Mouse (Mus musculus): ENCODE results near the gene Syap1. TPM values are rescaled to one million over a fixed set of nuclear protein-coding genes. Genes with fewer than 3 reads are reported as not detected.
"Not testable (repeated sequence)": the region's sequence is repeated elsewhere in the genome, so short reads cannot be mapped to it uniquely, and the experiment has no call there.

The Syap1 gene
- polyA plus RNA-seq, 2 experiments: 6.6 to 13.2 TPM

DNA sequence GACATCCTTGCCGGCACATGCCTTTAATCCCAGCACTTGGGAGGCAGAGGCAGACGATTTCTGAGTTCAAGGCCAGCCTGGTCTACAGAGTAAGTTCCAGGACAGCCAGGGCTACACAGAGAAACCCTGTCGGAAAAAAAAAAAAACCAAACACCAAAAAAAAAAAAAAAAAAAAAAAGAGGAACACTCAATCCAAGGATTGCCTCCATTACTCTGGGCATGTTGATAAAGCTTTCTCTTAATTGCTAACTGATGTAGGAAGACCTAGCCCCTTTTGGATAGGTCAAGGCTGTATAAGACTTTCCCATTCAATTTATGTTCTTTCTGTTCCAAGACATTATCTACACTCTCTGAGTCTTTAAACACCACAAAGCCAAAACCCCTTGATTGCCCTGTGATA is 42.7 kb downstream of the Syap1 start:
- DNase-seq (ENCODE audit: low read depth in 3 of 3, low spot score in 3 of 3): no peak
- no peak overlapping the region for H3K4me2 ChIP-seq (ENCODE audit: low read depth)
- H3K36me3 ChIP-seq (replicated peaks; ENCODE audit: control insufficient read depth, insufficient read depth, low read depth): no peaks in the 10 kb centered on the region
- H3K27me3 ChIP-seq (ENCODE audit: control insufficient read depth, insufficient read depth, low read length): no peaks in the 10 kb centered on the region
- no peak for TF ChIP-seq CTCF (IDR thresholded peaks at IDR 0.05; ENCODE audit: low read depth)
- TF ChIP-seq EP300 (IDR thresholded peaks at IDR 0.05; ENCODE audit: low read depth): no peak
- no peak overlapping the region for H3K9ac ChIP-seq (replicated peaks)
- H3K9me3 ChIP-seq (ENCODE audit: control insufficient read depth, low read length): no peaks in the 10 kb centered on the region
- no peaks in the 10 kb centered on the region for H3K4me1 ChIP-seq (replicated peaks; ENCODE audit: control insufficient read depth in 2 of 2, insufficient read depth in 2 of 2, low read length in 1 of 2)
- no peak for ATAC-seq (ENCODE audit: insufficient read depth)
- no peak overlapping the region for H3K4me3 ChIP-seq (ENCODE audit: insufficient read depth in 1 of 2, low read depth in 2 of 2, low read length in 2 of 2)
- H3K27ac ChIP-seq: no peak overlapping the region
- WGBS (ENCODE audit: insufficient replicate concordance): 58% methylated on average over 3 of the region's 3 CpGs

GRCm38 (mm10) chrX:162844447-162845100 is 43.7 kb downstream of the Syap1 start:
- Histone ChIP-seq H3K27me3 (ENCODE audit: control insufficient read depth, insufficient read depth, low read length) (no peaks in the 10 kb centered on the region), H3K9me3 (ENCODE audit: control insufficient read depth, low read length) (no peaks in the 10 kb centered on the region), H3K36me3 (replicated peaks; ENCODE audit: control insufficient read depth, insufficient read depth, low read depth) (no peaks in the 10 kb centered on the region), H3K4me2 (ENCODE audit: low read depth) (no peak overlapping the region), H3K27ac (no peak overlapping the region), H3K4me3 (ENCODE audit: insufficient read depth in 1 of 2, low read depth in 2 of 2, low read length in 2 of 2) (no peak overlapping the region), H3K4me1 (replicated peaks; ENCODE audit: control insufficient read depth in 2 of 2, insufficient read depth in 2 of 2, low read length in 1 of 2) (no peaks in the 10 kb centered on the region), H3K9ac (replicated peaks) (no peak overlapping the region)
- 58% methylated on average over 8 of the region's 8 CpGs for WGBS (ENCODE audit: insufficient replicate concordance)
- TF ChIP-seq CTCF (IDR thresholded peaks at IDR 0.05; ENCODE audit: low read depth): peak; percentile 51
- no peak for TF ChIP-seq EP300 (IDR thresholded peaks at IDR 0.05; ENCODE audit: low read depth)
- ATAC-seq (ENCODE audit: insufficient read depth) (no peak), DNase-seq (ENCODE audit: low read depth in 3 of 3, low spot score in 3 of 3) (no peak)

DNA sequence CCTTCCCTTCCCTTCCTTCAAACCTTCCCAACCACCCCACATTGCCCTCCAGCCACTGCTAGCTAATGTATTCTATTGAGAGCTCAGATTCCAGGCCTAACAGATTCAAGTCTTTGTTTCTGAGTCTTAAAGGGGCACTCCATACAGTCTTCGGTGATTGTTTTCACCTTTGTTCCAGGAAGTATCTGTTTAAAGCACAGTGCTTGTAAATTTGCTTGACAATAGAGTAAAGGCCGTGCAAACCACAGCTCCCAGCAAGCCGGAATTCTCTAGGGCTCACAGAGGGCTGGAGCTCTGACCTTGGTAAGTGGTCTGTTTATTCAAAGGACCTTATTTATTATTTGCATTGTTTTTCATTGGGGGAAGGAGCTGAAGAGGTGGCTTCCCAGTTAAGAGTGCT is 56.1 kb downstream of the Syap1 start:
- Histone ChIP-seq H3K9ac (replicated peaks) (no peak overlapping the region), H3K4me1 (replicated peaks; ENCODE audit: control insufficient read depth in 2 of 2, insufficient read depth in 2 of 2, low read length in 1 of 2) (peaks cover 0 to 3% of the 10 kb centered on the region in 2 experiments; a peak in 2 of 4 replicates), H3K4me2 (ENCODE audit: low read depth) (no peak overlapping the region), H3K4me3 (ENCODE audit: insufficient read depth in 1 of 2, low read depth in 2 of 2, low read length in 2 of 2) (no peak overlapping the region), H3K36me3 (replicated peaks; ENCODE audit: control insufficient read depth, insufficient read depth, low read depth) (no peaks in the 10 kb centered on the region), H3K27ac (no peak overlapping the region), H3K9me3 (ENCODE audit: control insufficient read depth, low read length) (no peaks in the 10 kb centered on the region), H3K27me3 (ENCODE audit: control insufficient read depth, insufficient read depth, low read length) (no peaks in the 10 kb centered on the region)
- 60% methylated on average over 3 of the region's 3 CpGs for WGBS (ENCODE audit: insufficient replicate concordance)
- ATAC-seq (ENCODE audit: insufficient read depth): no peak
- DNase-seq (ENCODE audit: low read depth in 3 of 3, low spot score in 3 of 3): no peak
- TF ChIP-seq EP300 (IDR thresholded peaks at IDR 0.05; ENCODE audit: low read depth) (no peak), CTCF (IDR thresholded peaks at IDR 0.05; ENCODE audit: low read depth) (no peak)

DNA sequence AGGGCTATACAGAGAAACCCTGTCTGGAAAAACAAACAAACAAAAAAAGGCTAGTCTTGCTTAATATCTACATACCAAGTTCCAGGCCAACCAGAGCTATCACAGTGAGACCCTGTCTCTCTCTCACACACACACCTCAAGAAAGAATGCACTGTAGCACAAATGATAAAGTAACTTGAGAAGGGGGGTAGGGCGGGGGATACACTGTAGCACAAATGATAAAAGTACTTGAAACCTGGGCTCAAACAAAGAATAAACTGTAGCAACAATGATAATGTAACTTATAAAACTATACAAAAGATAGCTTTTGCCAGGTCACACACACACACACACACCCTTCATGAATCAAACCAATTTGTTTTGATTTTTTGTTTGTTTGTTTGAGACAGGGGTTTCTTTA is 56.7 kb downstream of the Syap1 start:
- no peak for ATAC-seq (ENCODE audit: insufficient read depth)
- no peaks in the 10 kb centered on the region for H3K36me3 ChIP-seq (replicated peaks; ENCODE audit: control insufficient read depth, insufficient read depth, low read depth)
- no peak overlapping the region for H3K4me2 ChIP-seq (ENCODE audit: low read depth)
- WGBS (ENCODE audit: insufficient replicate concordance): 20% methylated on average over 1 of the region's 1 CpGs
- no peak for DNase-seq (ENCODE audit: low read depth in 3 of 3, low spot score in 3 of 3)
- H3K9ac ChIP-seq (replicated peaks): no peak overlapping the region
- H3K4me3 ChIP-seq (ENCODE audit: insufficient read depth in 1 of 2, low read depth in 2 of 2, low read length in 2 of 2): no peak overlapping the region
- no peaks in the 10 kb centered on the region for H3K27me3 ChIP-seq (ENCODE audit: control insufficient read depth, insufficient read depth, low read length)
- no peak overlapping the region for H3K27ac ChIP-seq
- TF ChIP-seq EP300 (IDR thresholded peaks at IDR 0.05; ENCODE audit: low read depth): peak; percentile 47; the same call in 1 of the 2 replicates
- TF ChIP-seq CTCF (IDR thresholded peaks at IDR 0.05; ENCODE audit: low read depth): no peak
- no peaks in the 10 kb centered on the region for H3K9me3 ChIP-seq (ENCODE audit: control insufficient read depth, low read length)
- H3K4me1 ChIP-seq (replicated peaks; ENCODE audit: control insufficient read depth in 2 of 2, insufficient read depth in 2 of 2, low read length in 1 of 2): peaks cover 0 to 3% of the 10 kb centered on the region in 2 experiments; a peak in 2 of 4 replicates

- Histone ChIP-seq H3K4me1 (replicated peaks; ENCODE audit: control insufficient read depth in 2 of 2, insufficient read depth in 2 of 2, low read length in 1 of 2) (peaks cover 0 to 3% of the 10 kb centered on the region in 2 experiments; a peak in 2 of 4 replicates), H3K4me2 (ENCODE audit: low read depth) (no peak overlapping the region), H3K9me3 (ENCODE audit: control insufficient read depth, low read length) (no peaks in the 10 kb centered on the region), H3K4me3 (ENCODE audit: insufficient read depth in 1 of 2, low read depth in 2 of 2, low read length in 2 of 2) (no peak overlapping the region), H3K27ac (no peak overlapping the region), H3K36me3 (replicated peaks; ENCODE audit: control insufficient read depth, insufficient read depth, low read depth) (no peaks in the 10 kb centered on the region), H3K9ac (replicated peaks) (no peak overlapping the region), H3K27me3 (ENCODE audit: control insufficient read depth, insufficient read depth, low read length) (no peaks in the 10 kb centered on the region)
- DNase-seq (ENCODE audit: low read depth in 3 of 3, low spot score in 3 of 3) (no peak), ATAC-seq (ENCODE audit: insufficient read depth) (no peak)
- WGBS (ENCODE audit: insufficient replicate concordance): 0% methylated on average over 1 of the region's 1 CpGs
- no peak for TF ChIP-seq CTCF (IDR thresholded peaks at IDR 0.05; ENCODE audit: low read depth)
- no peak for TF ChIP-seq EP300 (IDR thresholded peaks at IDR 0.05; ENCODE audit: low read depth)
Observed at GRCm38 (mm10) chrX:162831036-162831435, 57.2 kb downstream of the Syap1 start.

- H3K4me1 ChIP-seq (replicated peaks; ENCODE audit: control insufficient read depth in 2 of 2, insufficient read depth in 2 of 2, low read length in 1 of 2); H3K36me3 ChIP-seq (replicated peaks; ENCODE audit: control insufficient read depth, insufficient read depth, low read depth); H3K9ac ChIP-seq (replicated peaks); ATAC-seq (ENCODE audit: insufficient read depth); H3K4me3 ChIP-seq (ENCODE audit: insufficient read depth in 1 of 2, low read depth in 2 of 2, low read length in 2 of 2); DNase-seq (ENCODE audit: low read depth in 3 of 3, low spot score in 3 of 3); H3K9me3 ChIP-seq (ENCODE audit: control insufficient read depth, low read length); H3K27me3 ChIP-seq (ENCODE audit: control insufficient read depth, insufficient read depth, low read length); H3K27ac ChIP-seq: not testable (repeated sequence)
- WGBS (ENCODE audit: insufficient replicate concordance): 59% methylated on average over 2 of the region's 2 CpGs
- H3K4me2 ChIP-seq (ENCODE audit: low read depth): peak overlapping the region; percentile 64
Observed at GRCm38 (mm10) chrX:162830313-162830712, 57.9 kb downstream of the Syap1 start.

Measured in liver, embryonic 14.5 days (tissue).